Mouse (Mus musculus): ENCODE measurements at regions not wholly inside any gene's neighbourhood (a gene's known extent, or its start where the extent isn't known, plus 50 kb on each side); places are given as distances from the start of the nearest gene placed in this dataset.
A peak's percentile ranks its signal among the peaks of the same experiment; 100 is the strongest.

DNA sequence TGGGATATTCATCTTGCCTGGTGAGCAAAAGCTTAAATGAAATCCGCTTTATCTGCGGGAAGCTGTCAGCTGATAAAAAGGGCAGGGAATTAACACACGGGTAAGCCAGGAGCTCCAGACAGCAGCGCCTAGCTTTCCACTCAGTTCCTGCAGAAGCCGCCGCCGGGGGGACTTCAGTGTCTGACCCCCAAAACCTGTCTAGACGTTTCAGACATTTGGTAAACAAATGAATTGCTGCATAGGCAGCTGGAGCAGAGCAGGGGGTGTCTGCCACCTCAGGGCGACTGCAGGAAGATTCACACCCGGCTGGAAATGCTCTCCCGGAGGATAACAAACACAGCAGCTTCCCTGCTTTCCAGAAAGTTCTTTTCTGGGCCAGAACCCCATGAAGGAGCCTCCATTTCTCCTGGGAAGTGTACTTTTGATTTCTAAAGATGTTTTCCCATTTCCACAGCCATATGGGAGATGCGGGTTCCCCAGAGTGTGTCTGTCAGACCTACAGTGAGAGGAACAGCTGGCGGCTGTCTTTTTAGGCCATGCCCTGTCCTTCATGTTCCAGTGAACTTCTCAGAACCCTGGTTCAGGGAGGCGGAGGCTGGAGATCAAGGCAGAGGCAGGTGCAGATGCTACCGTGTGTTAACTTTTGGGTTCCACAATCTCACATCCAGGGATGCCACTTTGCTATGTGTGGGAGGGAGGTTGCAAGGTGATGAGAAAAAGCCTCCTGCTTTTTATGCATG lies 58.7 kb upstream of the Pmepa1 start:
- Histone ChIP-seq H3K9me3 (replicated peaks) (no peaks in the 10 kb centered on the region), H3K36me3 (no peaks in the 10 kb centered on the region), H3K4me2 (no peak overlapping the region), H3K4me1 (peaks cover 47% of the 10 kb centered on the region), H3K27me3 (replicated peaks) (no peaks in the 10 kb centered on the region; the same call in 1 of the 2 replicates), H3K4me3 (replicated peaks) (no peak overlapping the region), H3K9ac (replicated peaks) (no peak overlapping the region), H3K27ac (replicated peaks) (peak overlapping the region; percentile 56)
- ATAC-seq (ENCODE audit: low FRiP score) = no peak
- WGBS = 22% methylated on average over 15 of the region's 15 CpGs

- Histone ChIP-seq H3K27ac (replicated peaks) (peak overlapping the region; percentile 56), H3K4me3 (replicated peaks) (no peak overlapping the region), H3K4me1 (peaks cover 55% of the 10 kb centered on the region), H3K9me3 (replicated peaks) (no peaks in the 10 kb centered on the region), H3K36me3 (no peaks in the 10 kb centered on the region), H3K9ac (replicated peaks) (no peak overlapping the region), H3K4me2 (no peak overlapping the region), H3K27me3 (replicated peaks) (no peaks in the 10 kb centered on the region; the same call in 1 of the 2 replicates)
- no peak for ATAC-seq (ENCODE audit: low FRiP score)
- 19% methylated on average over 10 of the region's 10 CpGs for WGBS
Observed at GRCm38 (mm10) chr2:173335859-173336258, 59.5 kb upstream of the Pmepa1 start.

DNA sequence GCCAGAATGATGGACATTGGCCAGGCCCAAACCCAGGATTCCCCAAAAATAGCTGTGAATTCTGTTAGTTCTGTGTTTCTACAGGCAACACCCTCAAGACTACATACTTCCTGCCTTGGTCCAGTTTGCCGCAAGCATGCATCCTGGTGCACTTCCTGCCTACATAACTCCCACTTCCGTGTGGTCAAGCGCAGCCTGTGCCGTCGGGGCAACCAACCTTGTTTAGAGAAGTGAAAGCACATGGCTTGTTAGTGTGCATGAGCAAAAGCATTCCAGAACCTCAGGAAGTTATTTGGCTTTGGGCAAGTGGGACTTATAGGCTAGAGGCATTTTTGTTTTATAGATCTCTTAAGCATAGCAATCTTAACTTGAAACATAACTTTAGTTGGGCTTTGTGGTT lies 61.3 kb upstream of the Pmepa1 start:
- WGBS = 82% methylated on average over 5 of the region's 5 CpGs
- Histone ChIP-seq H3K27ac (replicated peaks) (no peak overlapping the region), H3K4me1 (peaks cover 67% of the 10 kb centered on the region), H3K4me3 (replicated peaks) (no peak overlapping the region), H3K36me3 (no peaks in the 10 kb centered on the region), H3K4me2 (no peak overlapping the region), H3K9me3 (replicated peaks) (no peaks in the 10 kb centered on the region), H3K27me3 (replicated peaks) (no peaks in the 10 kb centered on the region), H3K9ac (replicated peaks) (no peak overlapping the region)
- no peak for ATAC-seq (ENCODE audit: low FRiP score)

- no peak for ATAC-seq (ENCODE audit: low FRiP score)
- peaks cover 77% of the 10 kb centered on the region for H3K4me1 ChIP-seq
- no peak overlapping the region for H3K9ac ChIP-seq (replicated peaks)
- 0 out of 2 replicates have a peak overlapping the region, but pooled peaks have one; percentile 25 for H3K27ac ChIP-seq (replicated peaks)
- H3K4me3 ChIP-seq (replicated peaks) = no peak overlapping the region
- no peaks in the 10 kb centered on the region for H3K27me3 ChIP-seq (replicated peaks)
- H3K9me3 ChIP-seq (replicated peaks) = no peaks in the 10 kb centered on the region
- no peak overlapping the region for H3K4me2 ChIP-seq
- 37% methylated on average over 5 of the region's 5 CpGs for WGBS
- no peaks in the 10 kb centered on the region for H3K36me3 ChIP-seq
Observed at GRCm38 (mm10) chr2:173338671-173339070, 62.3 kb upstream of the Pmepa1 start.

DNA sequence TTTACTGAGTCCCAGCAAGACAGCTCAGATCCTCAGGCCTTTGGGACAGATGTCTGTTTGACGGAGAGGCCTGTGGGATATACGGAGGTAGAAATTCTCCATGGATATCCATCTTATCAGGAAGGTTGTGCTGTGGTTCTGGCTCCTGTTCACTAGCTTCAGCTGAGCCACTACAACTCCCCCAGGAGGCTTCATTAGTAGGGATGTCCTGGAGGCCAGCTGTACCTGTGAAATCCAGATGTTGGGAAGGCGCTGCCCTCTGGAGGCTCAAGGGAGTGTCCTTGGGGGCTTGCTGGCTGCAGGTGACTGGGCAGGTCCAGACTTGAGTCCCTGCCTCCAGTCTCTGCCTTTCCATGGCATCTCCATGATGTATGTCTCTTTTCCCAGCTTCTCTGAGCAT lies 62.9 kb upstream of the Pmepa1 start:
- no peak for ATAC-seq (ENCODE audit: low FRiP score)
- H3K27me3 ChIP-seq (replicated peaks) = no peaks in the 10 kb centered on the region
- H3K4me3 ChIP-seq (replicated peaks) = no peak overlapping the region
- no peaks in the 10 kb centered on the region for H3K9me3 ChIP-seq (replicated peaks)
- H3K4me2 ChIP-seq = no peak overlapping the region
- WGBS = 45% methylated on average over 3 of the region's 3 CpGs
- H3K4me1 ChIP-seq = peaks cover 74% of the 10 kb centered on the region
- no peak overlapping the region for H3K9ac ChIP-seq (replicated peaks)
- H3K36me3 ChIP-seq = no peaks in the 10 kb centered on the region
- peak overlapping the region; percentile 77; the same call in 1 of the 2 replicates for H3K27ac ChIP-seq (replicated peaks)

DNA sequence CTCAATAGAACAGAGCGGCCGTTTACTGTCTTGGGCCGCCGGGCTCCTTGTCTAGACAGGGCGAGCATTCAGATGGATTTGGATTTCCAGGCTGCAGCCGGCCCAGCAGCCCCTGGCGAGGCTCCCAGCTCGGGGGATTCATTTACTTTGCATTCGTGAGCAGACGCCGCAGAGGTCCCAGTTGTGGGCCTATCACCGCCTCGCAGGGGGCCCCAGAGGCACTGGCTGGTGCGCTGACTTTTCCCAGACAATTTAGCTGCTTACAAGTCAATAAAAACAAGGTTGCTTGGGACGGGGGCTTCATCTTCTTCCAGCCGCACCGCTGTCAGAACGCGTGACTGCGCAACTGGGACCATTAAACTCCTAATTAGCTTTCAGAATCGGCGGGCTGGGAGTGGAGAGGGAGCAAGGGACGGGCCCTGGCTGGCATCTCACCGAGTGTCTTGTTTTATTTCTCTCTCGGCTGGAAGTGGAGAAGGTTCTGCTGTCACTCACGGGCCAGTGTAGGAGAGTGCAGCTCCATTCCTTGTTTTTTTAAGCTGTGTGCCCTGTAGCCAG lies 63.8 kb upstream of the Pmepa1 start:
- 4% methylated on average over 26 of the region's 26 CpGs for WGBS
- H3K4me2 ChIP-seq = peak overlapping the region; percentile 50
- 0 out of 2 replicates have a peak overlapping the region, but pooled peaks have one; percentile 1 for H3K4me3 ChIP-seq (replicated peaks)
- H3K9me3 ChIP-seq (replicated peaks) = no peaks in the 10 kb centered on the region
- no peak overlapping the region for H3K9ac ChIP-seq (replicated peaks)
- peaks cover 65% of the 10 kb centered on the region for H3K4me1 ChIP-seq
- peak; percentile 76 for ATAC-seq (ENCODE audit: low FRiP score)
- H3K27ac ChIP-seq (replicated peaks) = peak overlapping the region; percentile 77
- H3K36me3 ChIP-seq = no peaks in the 10 kb centered on the region
- H3K27me3 ChIP-seq (replicated peaks) = no peaks in the 10 kb centered on the region

DNA sequence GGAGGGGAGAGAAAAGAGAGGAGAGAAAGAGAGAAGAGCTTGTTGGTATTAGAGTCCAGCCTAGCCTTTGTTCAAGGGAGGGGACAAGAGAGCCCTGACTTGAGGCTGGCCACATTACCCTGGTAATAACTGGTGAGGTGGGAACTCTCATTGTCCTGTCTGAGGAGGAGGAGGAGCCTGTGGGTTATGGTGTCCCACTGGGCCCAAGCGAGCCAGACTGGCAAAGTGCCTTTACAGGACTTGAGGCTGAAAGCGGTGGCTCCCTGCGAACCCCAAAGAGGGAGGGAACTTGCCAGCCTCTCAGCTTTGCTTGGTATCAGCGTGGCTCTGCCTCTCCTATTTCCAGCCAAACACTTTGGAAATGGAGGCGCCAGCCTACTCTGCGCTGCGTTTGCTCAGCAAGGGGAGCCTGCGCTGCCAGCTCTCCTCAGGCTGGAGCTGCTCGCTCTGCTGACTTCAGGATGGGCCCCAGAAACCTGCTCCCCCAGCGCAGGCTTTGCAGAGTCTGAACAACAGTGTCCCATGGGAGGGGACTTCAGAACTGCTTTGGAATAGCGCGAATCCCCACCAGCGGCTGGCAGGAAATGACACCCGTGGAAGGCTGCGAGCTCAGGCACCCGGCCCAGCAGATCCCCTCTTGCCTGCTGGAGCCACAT lies 66.4 kb upstream of the Pmepa1 start:
- no peaks in the 10 kb centered on the region for H3K27me3 ChIP-seq (replicated peaks)
- no peak overlapping the region for H3K4me3 ChIP-seq (replicated peaks)
- H3K9ac ChIP-seq (replicated peaks) = 0 out of 2 replicates have a peak overlapping the region, but pooled peaks have one; percentile 3
- H3K27ac ChIP-seq (replicated peaks) = 0 out of 2 replicates have a peak overlapping the region, but pooled peaks have one; percentile 18
- H3K4me2 ChIP-seq = no peak overlapping the region; the same call in 1 of the 2 replicates
- peaks cover 49% of the 10 kb centered on the region for H3K4me1 ChIP-seq
- no peaks in the 10 kb centered on the region for H3K36me3 ChIP-seq
- WGBS = 28% methylated on average over 16 of the region's 16 CpGs
- no peaks in the 10 kb centered on the region for H3K9me3 ChIP-seq (replicated peaks)
- no peak for ATAC-seq (ENCODE audit: low FRiP score)

- H3K4me2 ChIP-seq = no peak overlapping the region
- WGBS = 60% methylated on average over 2 of the region's 2 CpGs
- no peak overlapping the region for H3K9ac ChIP-seq (replicated peaks)
- H3K4me1 ChIP-seq = peaks cover 44% of the 10 kb centered on the region
- ATAC-seq (ENCODE audit: low FRiP score) = no peak
- H3K27ac ChIP-seq (replicated peaks) = no peak overlapping the region
- no peak overlapping the region for H3K4me3 ChIP-seq (replicated peaks)
- H3K27me3 ChIP-seq (replicated peaks) = no peaks in the 10 kb centered on the region
- H3K36me3 ChIP-seq = no peaks in the 10 kb centered on the region
- H3K9me3 ChIP-seq (replicated peaks) = no peaks in the 10 kb centered on the region
Observed at GRCm38 (mm10) chr2:173343665-173344064, 67.3 kb upstream of the Pmepa1 start.

DNA sequence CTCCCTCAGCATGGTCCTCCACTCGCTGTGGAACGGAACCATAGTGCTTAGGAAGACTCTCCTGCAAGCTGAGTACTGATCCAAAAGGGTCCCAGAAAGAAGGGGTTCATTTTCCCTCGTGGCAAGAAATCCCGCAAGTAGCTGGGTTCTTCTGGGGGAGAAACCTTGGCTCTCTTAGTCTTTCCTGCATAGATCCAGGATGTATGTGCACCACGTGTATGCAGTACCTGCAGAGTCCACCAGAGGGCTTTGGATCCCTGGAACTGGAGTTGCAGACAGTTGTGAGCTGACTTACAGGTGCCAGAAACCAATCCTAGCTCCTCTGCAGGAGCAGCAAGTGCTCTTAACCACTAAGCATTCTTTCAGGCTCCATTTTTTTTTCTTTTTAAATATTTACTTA lies 67.9 kb upstream of the Pmepa1 start:
- Histone ChIP-seq H3K4me2 (no peak overlapping the region), H3K9me3 (replicated peaks) (no peaks in the 10 kb centered on the region), H3K9ac (replicated peaks) (no peak overlapping the region), H3K27ac (replicated peaks) (no peak overlapping the region), H3K4me3 (replicated peaks) (no peak overlapping the region), H3K27me3 (replicated peaks) (no peaks in the 10 kb centered on the region), H3K36me3 (no peaks in the 10 kb centered on the region), H3K4me1 (peaks cover 39% of the 10 kb centered on the region)
- ATAC-seq (ENCODE audit: low FRiP score) = no peak
- 93% methylated on average over 5 of the region's 5 CpGs for WGBS

GRCm38 (mm10) chr2:173347341-173347740 lies 71.0 kb upstream of the Pmepa1 start:
- peaks cover 24% of the 10 kb centered on the region for H3K4me1 ChIP-seq
- no peak overlapping the region for H3K4me2 ChIP-seq
- ATAC-seq (ENCODE audit: low FRiP score) = no peak
- no peaks in the 10 kb centered on the region for H3K36me3 ChIP-seq
- no peak overlapping the region for H3K4me3 ChIP-seq (replicated peaks)
- H3K9ac ChIP-seq (replicated peaks) = no peak overlapping the region
- H3K9me3 ChIP-seq (replicated peaks) = no peaks in the 10 kb centered on the region
- H3K27me3 ChIP-seq (replicated peaks) = 0 out of 2 replicates have a peak, but pooled peaks cover 3% of the 10 kb centered on the region
- no peak overlapping the region for H3K27ac ChIP-seq (replicated peaks)
- WGBS = 76% methylated on average over 11 of the region's 11 CpGs

- no peak overlapping the region for H3K4me2 ChIP-seq
- WGBS = 81% methylated on average over 3 of the region's 3 CpGs
- no peak overlapping the region for H3K9ac ChIP-seq (replicated peaks)
- H3K4me1 ChIP-seq = peaks cover 24% of the 10 kb centered on the region
- no peaks in the 10 kb centered on the region for H3K9me3 ChIP-seq (replicated peaks)
- no peak overlapping the region for H3K27ac ChIP-seq (replicated peaks)
- no peak for ATAC-seq (ENCODE audit: low FRiP score)
- H3K36me3 ChIP-seq = no peaks in the 10 kb centered on the region
- H3K4me3 ChIP-seq (replicated peaks) = no peak overlapping the region
- 0 out of 2 replicates have a peak, but pooled peaks cover 3% of the 10 kb centered on the region for H3K27me3 ChIP-seq (replicated peaks)
Observed at GRCm38 (mm10) chr2:173348757-173349156, 72.4 kb upstream of the Pmepa1 start.

DNA sequence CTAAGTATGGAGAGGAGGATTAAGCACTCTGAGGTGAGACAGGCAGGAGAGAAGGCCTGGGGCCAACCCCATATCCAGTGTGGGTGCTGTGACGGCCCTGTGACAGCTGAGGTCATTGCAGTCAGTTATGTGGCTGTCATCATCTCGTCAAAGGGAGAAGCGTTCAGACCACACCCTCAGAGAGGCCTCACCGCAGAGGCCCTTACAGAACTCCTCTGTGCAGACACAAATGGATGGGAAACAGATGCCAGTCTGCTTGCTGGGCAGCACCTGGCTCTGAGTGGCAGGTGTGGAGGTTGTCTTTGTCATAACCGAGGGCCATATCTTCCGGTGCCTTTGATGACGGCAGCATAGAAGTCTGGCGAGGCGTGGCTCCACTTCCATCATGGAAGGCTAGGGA lies 73.2 kb upstream of the Pmepa1 start:
- no peak for ATAC-seq (ENCODE audit: low FRiP score)
- 0 out of 2 replicates have a peak, but pooled peaks cover 3% of the 10 kb centered on the region for H3K27me3 ChIP-seq (replicated peaks)
- no peak overlapping the region for H3K27ac ChIP-seq (replicated peaks)
- H3K4me2 ChIP-seq = no peak overlapping the region
- H3K36me3 ChIP-seq = no peaks in the 10 kb centered on the region
- H3K4me1 ChIP-seq = peaks cover 29% of the 10 kb centered on the region
- no peak overlapping the region for H3K4me3 ChIP-seq (replicated peaks)
- WGBS = 70% methylated on average over 9 of the region's 9 CpGs
- H3K9me3 ChIP-seq (replicated peaks) = no peaks in the 10 kb centered on the region
- H3K9ac ChIP-seq (replicated peaks) = no peak overlapping the region
